ENCODE assay signal across 8 mouse cellular contexts in the genomic region with DNA sequence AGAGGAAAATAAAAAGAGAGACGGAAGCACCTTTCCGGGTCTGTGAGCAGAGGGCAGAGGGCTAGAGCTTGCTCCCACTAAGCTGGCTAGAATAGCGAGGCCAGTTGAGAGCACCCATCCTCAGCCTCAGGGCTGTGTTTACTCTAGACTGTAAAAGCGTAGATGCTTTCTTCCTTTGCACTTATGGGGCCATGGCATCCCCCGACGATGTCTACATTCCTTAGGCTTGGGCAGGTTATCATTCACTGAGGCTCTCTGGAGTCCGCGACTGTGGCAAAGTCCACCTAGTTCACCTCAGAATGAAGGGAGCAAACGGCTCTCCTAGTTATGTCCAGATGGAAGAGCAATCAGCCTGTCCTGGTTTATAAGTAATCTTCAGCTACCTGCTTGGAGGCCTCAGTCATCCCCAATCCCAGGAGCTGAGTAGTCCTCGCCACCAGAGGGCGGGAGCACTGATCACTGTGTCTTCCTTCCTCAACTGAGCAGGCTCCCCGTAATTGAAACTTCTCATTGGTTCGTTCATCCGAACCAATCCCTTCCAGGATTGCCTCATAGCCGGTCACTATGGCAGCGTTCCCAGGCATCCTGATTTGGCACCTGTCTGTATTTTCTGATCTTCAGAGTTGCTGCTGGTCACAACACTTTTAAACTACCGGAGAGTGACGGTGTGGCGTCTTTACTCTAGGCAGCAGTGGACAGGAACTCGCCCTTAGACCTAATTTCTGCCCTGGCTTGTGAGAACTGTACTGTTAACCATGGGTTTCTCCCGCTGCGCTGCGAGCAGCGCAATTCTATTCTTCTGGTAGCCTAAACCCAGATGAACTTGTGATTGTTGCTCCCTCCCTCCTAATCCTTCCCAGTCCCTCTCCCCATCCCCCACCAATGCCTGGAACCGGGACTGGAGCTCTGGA. TPM values are rescaled to one million over a fixed set of nuclear protein-coding genes. Genes with fewer than 3 reads are reported as not detected.
A peak's percentile ranks its signal among the peaks of the same experiment; 100 is the strongest.
DNase-seq lines count a peak whose midpoint lies in the region; ATAC-seq and TF ChIP-seq lines count a peak whose summit lies in the region.

No protein-coding gene starts in this region.

- H3K4me2 ChIP-seq in embryonic facial prominence, embryonic 13.5 days, result peak overlapping the region; percentile 69
- H3K4me2 ChIP-seq in intestine, postnatal 0 days (replicated peaks; ENCODE audit: low read depth), result peak overlapping the region; percentile 67

- no peak overlapping the region for H3K27ac ChIP-seq in embryonic facial prominence, embryonic 13.5 days
- 0 out of 2 replicates have a peak overlapping the region, but pooled peaks have one; percentile 21 for H3K27ac ChIP-seq in intestine, postnatal 0 days (ENCODE audit: low read depth, low read length)

- whole genome bisulfite sequencing in embryonic facial prominence, embryonic 13.5 days, result 24% methylated on average over 25 of the region's 25 CpGs
- WGBS in intestine, postnatal 0 days, result 16% methylated on average over 25 of the region's 25 CpGs

- H3K9me3 ChIP-seq in embryonic facial prominence, embryonic 13.5 days, result no peaks in the 10 kb centered on the region
- H3K9me3 ChIP-seq in intestine, postnatal 0 days (ENCODE audit: control insufficient read depth), result no peaks in the 10 kb centered on the region

- peak overlapping the region; percentile 44 for H3K4me3 ChIP-seq in embryonic facial prominence, embryonic 13.5 days
- H3K4me3 ChIP-seq in intestine, postnatal 0 days (ENCODE audit: low read depth, low read length), result peak overlapping the region; percentile 24

- H3K36me3 ChIP-seq in embryonic facial prominence, embryonic 13.5 days, result no peaks in the 10 kb centered on the region
- H3K36me3 ChIP-seq in intestine, postnatal 0 days (ENCODE audit: control insufficient read depth, insufficient read depth), result peaks cover 3% of the 10 kb centered on the region; the same call in 1 of the 2 replicates

- 0 out of 2 replicates have a peak, but pooled peaks cover 4% of the 10 kb centered on the region for H3K27me3 ChIP-seq in embryonic facial prominence, embryonic 13.5 days
- H3K27me3 ChIP-seq in intestine, postnatal 0 days (replicated peaks; ENCODE audit: control insufficient read depth, insufficient read depth, low read length), result no peaks in the 10 kb centered on the region

- peak; percentile 91 for TF ChIP-seq CTCF in intestine, postnatal 0 days (IDR thresholded peaks at IDR 0.05; ENCODE audit: low read depth)

- peak overlapping the region; percentile 59 for H3K9ac ChIP-seq in embryonic facial prominence, embryonic 13.5 days
- H3K9ac ChIP-seq in intestine, postnatal 0 days (ENCODE audit: low read depth, low read length), result no peak overlapping the region; the same call in 1 of the 2 replicates

- H3K4me1 ChIP-seq in embryonic facial prominence, embryonic 13.5 days, result peaks cover 15% of the 10 kb centered on the region
- H3K4me1 ChIP-seq in intestine, postnatal 0 days (replicated peaks; ENCODE audit: control insufficient read depth, insufficient read depth, low read length), result peaks cover 12% of the 10 kb centered on the region

- ATAC-seq in embryonic facial prominence, embryonic 13.5 days (ENCODE audit: insufficient number of reproducible peaks, insufficient read depth, low FRiP score, low TSS enrichment, low read depth), result 0 out of 2 replicates have a peak, but pooled peaks have one; percentile 62
- peak; percentile 92 for ATAC-seq in intestine, postnatal 0 days

- DNase-seq in adrenal gland, postnatal 36 days, result peak; percentile 72 to 78
- peak; percentile 99 for DNase-seq in heart, adult 11 months
- peak; percentile 69 to 82 for DNase-seq in left cerebral cortex, postnatal 25 days (ENCODE audit: low spot score in 2 of 2)
- peak; percentile 88 for DNase-seq in mesoderm, embryonic 11.5 days (ENCODE audit: low read depth, low spot score)
- peak; percentile 43 for DNase-seq in right cerebral cortex, postnatal 25 days
- DNase-seq in urinary bladder, postnatal 36 days (ENCODE audit: low spot score in 2 of 2), result peak; percentile 70 to 85

- intact Hi-C loops in left cerebral cortex, postnatal 25 days (cut with DNase I), result loop anchor here (10.0 kb wide), 1 partner anchor 123 kb away; no protein-coding TSS in a partner anchor

RNA-seq across cellular contexts. Expression of gene Il33, which starts 23.2 kb away (rescaled TPM):
- total RNA-seq in adrenal gland, postnatal 36 days (2021), result 10 to 100 TPM; 16.0 to 19.8 TPM
- polyA plus RNA-seq in embryonic facial prominence, embryonic 13.5 days (2015; fragmentation: Nextera tagmentation; extraction: Ambion mirVana), result 2.0 and 2.1 TPM in 2 replicates
- polyA plus RNA-seq in intestine, postnatal 0 days (2015; fragmentation: Nextera tagmentation; extraction: Ambion mirVana), result 15.4 and 16.4 TPM in 2 replicates
- 10 to 100 TPM; 21.9 to 25.1 TPM for total RNA-seq in left cerebral cortex, postnatal 25 days (2021)

RNA-seq across cellular contexts. Expression of gene Trpd52l3, which starts 55.4 kb away (rescaled TPM):
- total RNA-seq in adrenal gland, postnatal 36 days (2021), result not detected
- polyA plus RNA-seq in embryonic facial prominence, embryonic 13.5 days (2015; fragmentation: Nextera tagmentation; extraction: Ambion mirVana), result not detected in 2 replicates
- not detected in 2 replicates for polyA plus RNA-seq in intestine, postnatal 0 days (2015; fragmentation: Nextera tagmentation; extraction: Ambion mirVana)
- not detected for total RNA-seq in left cerebral cortex, postnatal 25 days (2021)

Comparison
In these comparisons a context has a peak if more than half of its experiments do, and no peak if none do; other contexts are left out.
1. DNase-seq: peak in every context shown above with its lines; median percentile 99 in heart, adult 11 months; 88 in mesoderm, embryonic 11.5 days; 78 in urinary bladder, postnatal 36 days; 76 in left cerebral cortex, postnatal 25 days; 75 in adrenal gland, postnatal 36 days; 43 in right cerebral cortex, postnatal 25 days.